Mouse (Mus musculus): ENCODE data around the gene Tnr. TPM values are rescaled to one million over a fixed set of nuclear protein-coding genes. Genes with fewer than 3 reads are reported as not detected.

Gene Tnr
- total and polyA plus RNA-seq, 3 experiments, result 0.01 TPM; not detected in 2

DNA sequence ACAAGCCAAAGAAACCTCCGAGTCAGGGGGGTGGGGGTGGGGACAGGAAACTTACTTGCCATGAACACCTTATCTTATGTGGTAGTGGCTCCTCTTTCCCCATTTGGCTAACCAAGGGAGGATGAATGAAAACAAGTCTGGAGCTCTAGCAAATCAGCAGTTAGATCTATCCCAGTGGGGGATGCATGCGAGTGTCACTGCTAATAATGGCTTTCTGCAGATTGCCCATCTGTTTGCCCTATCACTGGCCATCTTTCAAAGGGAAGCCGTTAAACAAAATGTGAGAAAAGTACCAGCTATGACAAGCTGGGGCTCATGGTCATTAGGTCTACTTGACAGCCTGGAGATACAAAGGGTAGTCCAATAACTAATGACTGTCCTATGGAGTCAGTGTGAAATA lies 361.9 kb downstream of the Tnr start:
- TF ChIP-seq NELFE (IDR thresholded peaks at IDR 0.05; ENCODE audit: low read depth, low read length) (no peak), ZC3H11A (IDR thresholded peaks at IDR 0.05; ENCODE audit: low read depth, low read length) (no peak), GATA1 (IDR thresholded peaks at IDR 0.05; ENCODE audit: low read depth, low read length) (no peak), POLR2A (IDR thresholded peaks at IDR 0.05; ENCODE audit: control insufficient read depth in 1 of 2, insufficient read depth in 1 of 2, low read depth in 1 of 2, low read length in 2 of 2, poor library complexity in 1 of 2) (no peak), MAX (IDR thresholded peaks at IDR 0.05; ENCODE audit: low read length) (no peak), E2F4 (IDR thresholded peaks at IDR 0.05; ENCODE audit: borderline replicate concordance, low read depth, low read length) (no peak), MAZ (IDR thresholded peaks at IDR 0.05; ENCODE audit: low read depth, low read length) (no peak)
- Histone ChIP-seq H3K27me3 (ENCODE audit: control insufficient read depth in 1 of 2, insufficient read depth in 2 of 2, low read length in 2 of 2) (no peaks in the 10 kb centered on the region), H3K4me3 (ENCODE audit: control insufficient read depth in 1 of 2, insufficient read depth in 1 of 2, low read depth in 2 of 2, low read length in 2 of 2) (no peak overlapping the region), H3K9ac (ENCODE audit: control insufficient read depth, low read depth, low read length, poor library complexity, severe bottlenecking) (no peak overlapping the region), H3K79me2 (ENCODE audit: control insufficient read depth, insufficient read depth, low read length, poor library complexity) (no peaks in the 10 kb centered on the region), H3K36me3 (ENCODE audit: control insufficient read depth in 1 of 2, insufficient read depth in 2 of 2, low read length in 2 of 2) (no peaks in the 10 kb centered on the region), H3K4me1 (ENCODE audit: control insufficient read depth in 1 of 2, insufficient read depth in 2 of 2, low read length in 2 of 2) (no peaks in the 10 kb centered on the region), H3K27ac (ENCODE audit: control insufficient read depth, low read depth, low read length) (no peak overlapping the region), H3K9me3 (replicated peaks; ENCODE audit: insufficient read depth, low read length) (no peaks in the 10 kb centered on the region)
- no peak for DNase-seq (ENCODE audit: low read depth, low spot score)

GRCm38 (mm10) chr1:159888611-159889010 lies 365.0 kb downstream of the Tnr start:
- H3K9me3 ChIP-seq (replicated peaks; ENCODE audit: insufficient read depth, low read length), result no peaks in the 10 kb centered on the region
- no peak overlapping the region for H3K9ac ChIP-seq (ENCODE audit: control insufficient read depth, low read depth, low read length, poor library complexity, severe bottlenecking)
- no peak for DNase-seq (ENCODE audit: low read depth, low spot score)
- no peak overlapping the region for H3K4me3 ChIP-seq (ENCODE audit: control insufficient read depth in 1 of 2, insufficient read depth in 1 of 2, low read depth in 2 of 2, low read length in 2 of 2)
- H3K4me1 ChIP-seq (ENCODE audit: control insufficient read depth in 1 of 2, insufficient read depth in 2 of 2, low read length in 2 of 2), result no peaks in the 10 kb centered on the region
- no peaks in the 10 kb centered on the region; a peak in 1 of 4 replicates for H3K27me3 ChIP-seq (ENCODE audit: control insufficient read depth in 1 of 2, insufficient read depth in 2 of 2, low read length in 2 of 2)
- TF ChIP-seq NELFE (IDR thresholded peaks at IDR 0.05; ENCODE audit: low read depth, low read length) (no peak), SIN3A (IDR thresholded peaks at IDR 0.05; ENCODE audit: low read length) (no peak), BHLHE40 (IDR thresholded peaks at IDR 0.05; ENCODE audit: borderline replicate concordance, low read depth, low read length) (no peak), ETS1 (IDR thresholded peaks at IDR 0.05; ENCODE audit: low read depth, low read length) (no peak)
- H3K79me2 ChIP-seq (ENCODE audit: control insufficient read depth, insufficient read depth, low read length, poor library complexity), result no peaks in the 10 kb centered on the region
- H3K36me3 ChIP-seq (ENCODE audit: control insufficient read depth in 1 of 2, insufficient read depth in 2 of 2, low read length in 2 of 2), result no peaks in the 10 kb centered on the region
- no peak overlapping the region for H3K27ac ChIP-seq (ENCODE audit: control insufficient read depth, low read depth, low read length)

DNA sequence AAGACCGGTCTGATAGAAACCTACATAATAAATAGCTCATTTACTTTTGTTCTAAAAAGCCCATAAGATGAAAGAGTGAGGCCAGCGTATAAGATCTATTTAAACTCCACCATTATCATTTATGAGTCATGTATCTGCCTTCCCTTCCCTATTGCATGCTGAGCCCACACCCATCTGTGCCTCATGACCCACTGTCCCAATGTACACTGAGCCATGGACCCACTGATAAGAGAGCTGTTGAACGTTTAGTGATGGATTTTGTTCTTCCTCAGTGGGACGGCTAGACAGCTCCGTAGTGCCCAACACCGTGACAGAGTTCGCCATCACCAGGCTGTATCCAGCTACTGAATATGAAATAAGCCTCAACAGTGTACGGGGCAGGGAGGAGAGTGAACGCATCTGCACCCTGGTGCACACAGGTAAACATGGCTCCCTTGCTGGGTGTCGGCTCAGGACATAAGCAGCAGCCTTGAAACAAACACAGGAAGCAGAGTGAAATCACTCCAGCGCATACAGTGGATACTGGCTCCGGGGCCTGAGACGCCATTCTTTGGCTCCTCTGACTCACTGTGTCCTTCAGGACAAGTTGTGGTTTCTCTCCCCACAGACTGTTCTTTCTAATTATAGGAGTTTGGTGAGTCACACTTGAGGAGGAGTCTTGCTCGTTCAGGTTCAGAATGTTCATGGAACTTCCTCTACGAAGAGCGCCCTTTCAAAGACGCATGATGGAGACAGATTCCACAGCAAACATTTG lies 365.6 kb downstream of the Tnr start:
- no peak for DNase-seq (ENCODE audit: low read depth, low spot score)
- Histone ChIP-seq H3K9ac (ENCODE audit: control insufficient read depth, low read depth, low read length, poor library complexity, severe bottlenecking) (no peak overlapping the region), H3K27me3 (ENCODE audit: control insufficient read depth in 1 of 2, insufficient read depth in 2 of 2, low read length in 2 of 2) (no peaks in the 10 kb centered on the region; a peak in 1 of 4 replicates), H3K9me3 (replicated peaks; ENCODE audit: insufficient read depth, low read length) (no peaks in the 10 kb centered on the region), H3K36me3 (ENCODE audit: control insufficient read depth in 1 of 2, insufficient read depth in 2 of 2, low read length in 2 of 2) (no peaks in the 10 kb centered on the region), H3K79me2 (ENCODE audit: control insufficient read depth, insufficient read depth, low read length, poor library complexity) (no peaks in the 10 kb centered on the region), H3K4me3 (ENCODE audit: control insufficient read depth in 1 of 2, insufficient read depth in 1 of 2, low read depth in 2 of 2, low read length in 2 of 2) (no peak overlapping the region), H3K27ac (ENCODE audit: control insufficient read depth, low read depth, low read length) (no peak overlapping the region), H3K4me1 (ENCODE audit: control insufficient read depth in 1 of 2, insufficient read depth in 2 of 2, low read length in 2 of 2) (no peaks in the 10 kb centered on the region)
- no peak for TF ChIP-seq SMC3 (IDR thresholded peaks at IDR 0.05; ENCODE audit: low read depth, low read length)
